Mouse (Mus musculus) olfactory bulb, adult 2 months (tissue): ENCODE measurements around the gene C2cd4a. TPM values are rescaled to one million over a fixed set of nuclear protein-coding genes. Genes with fewer than 3 reads are reported as not detected.

ENCODE experiments used
- H3K27ac ChIP-seq: fragments of 200-500 bp; 2 replicates; pipeline ENCODE4 v1.5.1; 2012; ENCODE audit warnings: low read depth, low read length; ENCODE audit not compliant: insufficient read depth
- H3K4me1 ChIP-seq: fragments of 200-500 bp; 2 replicates; pipeline ENCODE4 v1.6.1; 2012; ENCODE audit warnings: low read length; ENCODE audit not compliant: control insufficient read depth, insufficient read depth
- H3K4me3 ChIP-seq: fragments of 200-500 bp; 2 replicates; pipeline ENCODE4 v1.5.1; 2012; ENCODE audit warnings: mild to moderate bottlenecking, low read depth, low read length, moderate library complexity; ENCODE audit not compliant: insufficient read depth
- CTCF ChIP-seq: fragments of 200-500 bp; IDR thresholded peaks from 2 replicates; pipeline ENCODE4 v1.5.1; 2012; ENCODE audit warnings: low read depth, mild to moderate bottlenecking, low read length, moderate library complexity; ENCODE audit not compliant: insufficient read depth
- POLR2A ChIP-seq: fragments of 200-500 bp; IDR thresholded peaks from 2 replicates; pipeline ENCODE4 v1.6.1; 2012; ENCODE audit warnings: mild to moderate bottlenecking, low read depth, low read length, moderate library complexity; ENCODE audit not compliant: insufficient read depth
- WGBS: fragments of 180-500 bp; shearing (Covaris S2); methylation state at CpG from one replicate; pipeline ENCODE4 v1.1.7; 2018; 5-methylcytosine and 5-hydroxymethylcytosine counted together
- polyA plus RNA-seq: library from polyadenylated mRNA; stranded (reverse); fragments of >200 nt; gene quantifications from 2 replicates; pipeline ENCODE4 v1.2.4, GENCODE M21; 2012; ENCODE audit warnings: low replicate concordance; ENCODE audit not compliant: missing spikeins, insufficient read depth, insufficient read length

C2cd4a gene
- polyA plus RNA-seq, 1 experiment: not detected

DNA sequence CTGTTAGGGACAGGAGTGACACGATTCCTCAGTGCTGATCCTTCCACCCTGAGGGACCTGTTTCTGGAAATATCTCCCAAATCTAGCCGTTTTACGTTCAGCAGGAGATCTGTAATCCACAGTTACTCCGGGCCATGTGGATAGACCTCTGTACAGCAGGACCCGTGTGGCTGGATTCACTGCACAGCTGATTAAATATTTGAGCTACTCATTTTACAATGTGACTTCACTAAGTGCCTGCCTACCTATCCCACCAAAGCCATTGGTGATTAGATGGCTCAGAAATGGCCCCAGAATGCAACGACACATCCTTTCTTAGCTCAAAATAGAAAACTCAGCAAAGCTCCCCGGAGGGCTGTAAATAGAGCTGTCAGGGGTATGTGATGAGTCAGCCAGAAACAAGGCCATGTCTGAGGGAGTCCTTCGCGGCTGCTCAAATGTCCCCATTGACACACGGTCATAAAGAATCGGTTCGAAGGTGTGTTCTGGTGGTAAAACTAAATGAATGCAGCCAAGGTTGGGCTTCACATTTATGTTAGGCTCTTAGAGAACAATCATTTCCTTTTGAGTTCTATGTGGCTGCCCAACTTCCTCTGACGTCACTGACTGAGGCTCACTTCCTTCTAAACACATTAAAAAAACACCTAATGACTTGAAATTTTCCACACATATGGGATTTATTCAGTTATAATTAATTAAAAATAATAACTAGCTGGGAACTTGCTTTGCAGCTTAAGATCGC lies 32.9 kb downstream of the C2cd4a start:
- Histone ChIP-seq H3K4me1 (peaks cover 13% of the 10 kb centered on the region), H3K27ac (no peak overlapping the region), H3K4me3 (no peak overlapping the region)
- no peak for TF ChIP-seq CTCF
- no peak for TF ChIP-seq POLR2A
- WGBS: 47% methylated on average over 14 of the region's 14 CpGs

DNA sequence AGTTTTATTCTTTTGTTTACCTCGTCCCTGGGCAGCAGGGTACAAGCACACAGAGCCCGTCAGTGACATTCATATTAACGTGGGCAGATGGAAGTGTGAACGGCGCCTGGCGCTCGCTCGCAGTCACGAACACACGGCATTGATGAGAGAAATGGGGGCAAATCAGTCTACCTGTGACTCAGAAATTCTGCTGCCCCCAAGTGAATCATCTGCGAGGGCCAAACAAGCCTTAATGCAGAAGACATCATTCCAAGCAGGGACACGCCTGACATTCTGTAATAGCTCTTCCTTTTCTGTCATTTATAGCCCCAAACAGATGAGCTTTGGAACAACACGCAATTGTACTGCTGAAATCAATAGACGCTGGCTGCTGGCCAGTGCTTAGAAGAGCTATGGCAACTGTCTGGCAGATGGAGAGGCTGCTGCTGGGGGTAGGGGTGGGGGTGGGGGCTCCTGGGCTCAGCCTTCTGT lies 36.9 kb downstream of the C2cd4a start:
- WGBS: 24% methylated on average over 14 of the region's 14 CpGs
- Histone ChIP-seq H3K27ac (no peak overlapping the region), H3K4me1 (peaks cover 13% of the 10 kb centered on the region), H3K4me3 (no peak overlapping the region)
- TF ChIP-seq CTCF (no peak), POLR2A (no peak)

- Histone ChIP-seq H3K4me1 (peaks cover 13% of the 10 kb centered on the region), H3K4me3 (no peak overlapping the region), H3K27ac (no peak overlapping the region)
- TF ChIP-seq CTCF (no peak), POLR2A (no peak)
- 89% methylated on average over 4 of the region's 4 CpGs for WGBS
These were observed 37.5 kb downstream of the C2cd4a start for GRCm38 (mm10) chr9:67794668-67795067.

DNA sequence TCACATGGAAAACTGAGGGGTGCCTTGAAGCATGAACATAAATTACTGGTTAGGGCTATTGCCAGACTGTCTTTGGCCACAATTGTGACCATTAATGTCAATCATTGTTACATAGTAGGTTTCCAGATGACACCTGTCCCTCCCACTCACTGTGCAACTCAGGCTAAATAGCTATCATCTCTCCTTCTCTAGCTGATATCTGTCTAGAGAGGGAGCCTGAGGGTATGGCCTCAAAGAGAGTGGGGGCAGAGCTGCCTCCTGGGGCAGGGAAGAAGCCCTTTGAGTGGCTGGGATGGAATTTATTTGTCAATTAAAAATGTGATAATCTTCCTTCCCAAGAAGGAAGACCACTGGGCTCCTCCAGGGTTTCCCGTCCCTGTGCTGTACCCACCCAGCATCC lies 37.9 kb downstream of the C2cd4a start:
- Histone ChIP-seq H3K4me3 (no peak overlapping the region), H3K27ac (no peak overlapping the region), H3K4me1 (peaks cover 11% of the 10 kb centered on the region)
- WGBS: 81% methylated on average over 1 of the region's 1 CpGs
- TF ChIP-seq CTCF (no peak), POLR2A (no peak)

GRCm38 (mm10) chr9:67793501-67793900 lies 38.6 kb downstream of the C2cd4a start:
- WGBS: 83% methylated on average over 6 of the region's 6 CpGs
- H3K4me1 ChIP-seq: peaks cover 6% of the 10 kb centered on the region

GRCm38 (mm10) chr9:67792405-67792804 lies 39.7 kb downstream of the C2cd4a start:
- Histone ChIP-seq H3K4me1 (peaks cover 6% of the 10 kb centered on the region), H3K27ac (no peak overlapping the region), H3K4me3 (no peak overlapping the region)
- 82% methylated on average over 5 of the region's 5 CpGs for WGBS
- TF ChIP-seq CTCF: no peak
- no peak for TF ChIP-seq POLR2A

More at GRCm38 (mm10) chr9:67793501-67793900, 38.6 kb downstream of the C2cd4a start:
- TF ChIP-seq POLR2A (no peak), CTCF (no peak)
- H3K27ac ChIP-seq: no peak overlapping the region
- H3K4me3 ChIP-seq: no peak overlapping the region

DNA sequence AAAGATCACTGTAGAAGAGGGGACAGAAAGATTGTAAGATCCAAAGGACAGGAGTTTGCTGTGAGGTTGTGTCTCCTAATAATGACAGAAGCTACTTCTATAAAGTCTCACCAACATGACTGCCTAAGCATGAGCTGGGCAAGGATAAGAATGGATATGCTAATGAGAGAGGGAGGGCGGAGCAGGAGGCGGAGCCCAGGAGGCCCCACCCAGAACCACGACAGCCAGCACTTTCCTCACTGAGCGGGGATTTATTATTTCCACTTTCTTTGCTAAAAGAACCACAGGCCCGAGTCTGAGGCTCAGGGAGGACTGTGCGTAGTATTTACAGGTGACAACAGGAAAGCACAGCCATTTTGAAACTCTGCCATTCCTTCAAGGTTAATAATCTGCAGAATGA lies 44.5 kb downstream of the C2cd4a start:
- TF ChIP-seq CTCF (no peak), POLR2A (no peak)
- Histone ChIP-seq H3K27ac (no peak overlapping the region), H3K4me1 (no peaks in the 10 kb centered on the region), H3K4me3 (no peak overlapping the region)
- 67% methylated on average over 6 of the region's 6 CpGs for WGBS

GRCm38 (mm10) chr9:67786311-67786710 lies 45.8 kb downstream of the C2cd4a start:
- TF ChIP-seq POLR2A: no peak
- no peak for TF ChIP-seq CTCF
- H3K4me3 ChIP-seq: no peak overlapping the region
- H3K4me1 ChIP-seq: no peaks in the 10 kb centered on the region
- WGBS: 93% methylated on average over 7 of the region's 7 CpGs
- H3K27ac ChIP-seq: no peak overlapping the region

DNA sequence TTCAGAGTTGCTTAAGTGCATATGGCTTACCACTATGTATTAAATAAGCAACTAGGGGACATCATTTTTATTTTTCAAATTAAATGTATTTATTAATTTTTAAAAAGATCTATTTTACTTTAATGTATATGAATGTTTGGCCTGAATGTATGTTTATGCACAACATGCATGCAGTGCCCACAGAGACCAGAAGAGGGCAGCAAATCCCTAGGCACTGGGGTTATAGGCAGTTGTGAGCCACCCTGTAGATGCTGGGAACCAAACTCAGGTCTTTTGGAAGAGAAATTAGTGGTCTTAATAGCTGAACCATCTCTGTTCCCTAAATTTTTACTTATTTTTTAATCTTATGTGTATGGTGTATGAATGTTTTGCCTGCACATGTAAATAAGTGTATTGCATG lies 48.2 kb downstream of the C2cd4a start:
- no peak for TF ChIP-seq CTCF
- TF ChIP-seq POLR2A: no peak

More for the DNA sequence above, 48.2 kb downstream of the C2cd4a start:
- H3K4me3 ChIP-seq: no peak overlapping the region
- H3K4me1 ChIP-seq: no peaks in the 10 kb centered on the region
- H3K27ac ChIP-seq: no peak overlapping the region
